Mouse (Mus musculus): Measurements from ENCODE around the gene 4930432K21Rik.

DNA sequence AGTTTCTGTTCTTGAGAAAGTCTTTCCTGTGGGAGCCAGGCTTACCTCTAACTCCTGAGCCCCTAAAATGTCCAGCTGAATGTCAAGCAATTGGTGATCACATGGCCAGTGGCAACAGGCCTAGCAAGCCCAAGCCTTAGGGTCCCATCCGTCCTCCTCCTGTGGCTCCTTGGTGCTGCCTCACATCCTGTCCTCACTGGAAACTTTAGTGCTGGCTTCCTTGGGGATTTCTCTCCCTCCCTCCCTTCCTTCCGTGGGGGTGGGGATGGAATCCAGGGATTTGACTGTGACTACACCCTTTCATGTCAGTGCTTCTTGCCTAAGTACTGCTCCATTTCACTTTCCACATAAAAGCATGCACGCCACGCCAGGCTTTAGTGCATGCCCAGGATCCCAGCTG lies 41.8 kb downstream of the 4930432K21Rik start:
- TF ChIP-seq POLR2A (IDR thresholded peaks at IDR 0.05; ENCODE audit: insufficient read length, low read depth), result no peak
- no peak for TF ChIP-seq SRF (IDR thresholded peaks at IDR 0.05; ENCODE audit: control insufficient read depth, insufficient read length, low read depth)
- TF ChIP-seq USF1 (IDR thresholded peaks at IDR 0.05; ENCODE audit: low read depth), result peak; percentile 4
- no peak for TF ChIP-seq MAX (IDR thresholded peaks at IDR 0.05; ENCODE audit: low read depth)
